Mouse (Mus musculus) ES-Bruce4 (cell line): ENCODE results near the gene Hvcn1. TPM values are rescaled to one million over a fixed set of nuclear protein-coding genes. Genes with fewer than 3 reads are reported as not detected.

Experiments used
- H3K27ac ChIP-seq: 2 replicates; pipeline ENCODE4 v1.5.1; 2012; ENCODE audit warnings: low read length, inconsistent platforms; ENCODE audit not compliant: insufficient read depth
- H3K27me3 ChIP-seq: 2 replicates; pipeline ENCODE4 v1.6.1; 2012; ENCODE audit warnings: mild to moderate bottlenecking, low read length, inconsistent platforms; ENCODE audit not compliant: control insufficient read depth, poor library complexity, insufficient read depth, severe bottlenecking
- H3K36me3 ChIP-seq: 2 replicates; pipeline ENCODE4 v1.6.1; 2012; ENCODE audit warnings: inconsistent platforms, mild to moderate bottlenecking, low read length, moderate library complexity; ENCODE audit not compliant: control insufficient read depth, poor library complexity, insufficient read depth, severe bottlenecking
- H3K4me1 ChIP-seq: one replicate; pipeline ENCODE4 v1.8.1; 2011; ENCODE audit warnings: low read length; ENCODE audit not compliant: control insufficient read depth, insufficient read depth
- H3K4me3 ChIP-seq: 2 replicates; pipeline ENCODE4 v1.5.1; 2011; ENCODE audit warnings: low read depth, mild to moderate bottlenecking, low read length
- H3K9ac ChIP-seq: 2 replicates; pipeline ENCODE4 v1.6.1; 2012; ENCODE audit warnings: low read depth, mild to moderate bottlenecking, inconsistent platforms; ENCODE audit not compliant: poor library complexity, severe bottlenecking
- H3K9me3 ChIP-seq: replicated peaks from 2 replicates; pipeline ENCODE4 v1.6.1; 2012; ENCODE audit warnings: mild to moderate bottlenecking, low read length, inconsistent platforms; ENCODE audit not compliant: control insufficient read depth, poor library complexity, insufficient read depth, severe bottlenecking
- CTCF ChIP-seq: IDR thresholded peaks from one replicate; pipeline ENCODE4 v1.8.1; 2011; ENCODE audit warnings: low read depth, low read length
- EP300 ChIP-seq: IDR thresholded peaks from 2 replicates; pipeline ENCODE4 v1.6.1; 2011; ENCODE audit warnings: low read depth, low read length; ENCODE audit not compliant: insufficient read depth
- POLR2A ChIP-seq: IDR thresholded peaks from one replicate; pipeline ENCODE4 v1.8.1; 2011; ENCODE audit warnings: low read length; ENCODE audit not compliant: insufficient read depth
- polyA plus RNA-seq: library from polyadenylated mRNA; stranded (reverse); fragments of >200 nt; gene quantifications from 2 replicates; pipeline ENCODE4 v1.2.4, GENCODE M21; 2011; ENCODE audit warnings: low read depth; ENCODE audit not compliant: missing spikeins, insufficient read depth, insufficient read length

The Hvcn1 gene
- polyA plus RNA-seq, 1 experiment, result 10.6 TPM

- no peak overlapping the region for H3K4me3 ChIP-seq
- H3K27me3 ChIP-seq, result no peaks in the 10 kb centered on the region
- no peak overlapping the region for H3K27ac ChIP-seq
- H3K36me3 ChIP-seq, result no peaks in the 10 kb centered on the region
- no peak overlapping the region for H3K9ac ChIP-seq
- H3K4me1 ChIP-seq, result peaks cover 5% of the 10 kb centered on the region
- H3K9me3 ChIP-seq, result no peaks in the 10 kb centered on the region
- TF ChIP-seq CTCF, result no peak
- TF ChIP-seq EP300, result no peak
- TF ChIP-seq POLR2A, result no peak
Measured at GRCm38 (mm10) chr5:122278946-122279345, 72.3 kb downstream of the Hvcn1 start.

GRCm38 (mm10) chr5:122279799-122280421 lies 73.3 kb downstream of the Hvcn1 start:
- H3K4me3 ChIP-seq, result no peak overlapping the region
- H3K9ac ChIP-seq, result no peak overlapping the region
- peaks cover 5% of the 10 kb centered on the region for H3K4me1 ChIP-seq
- no peaks in the 10 kb centered on the region for H3K9me3 ChIP-seq
- no peaks in the 10 kb centered on the region for H3K27me3 ChIP-seq
- H3K27ac ChIP-seq, result no peak overlapping the region
- no peaks in the 10 kb centered on the region for H3K36me3 ChIP-seq
- no peak for TF ChIP-seq POLR2A
- TF ChIP-seq CTCF, result no peak
- TF ChIP-seq EP300, result no peak

- no peak overlapping the region for H3K27ac ChIP-seq
- TF ChIP-seq POLR2A, result no peak
- TF ChIP-seq EP300, result no peak
- no peak for TF ChIP-seq CTCF
- no peaks in the 10 kb centered on the region for H3K27me3 ChIP-seq
- no peaks in the 10 kb centered on the region for H3K9me3 ChIP-seq
- no peaks in the 10 kb centered on the region for H3K36me3 ChIP-seq
- H3K9ac ChIP-seq, result peak overlapping the region; percentile 2
- peaks cover 2% of the 10 kb centered on the region for H3K4me1 ChIP-seq
- no peak overlapping the region for H3K4me3 ChIP-seq
Measured at GRCm38 (mm10) chr5:122280422-122280826, 73.8 kb downstream of the Hvcn1 start.

- H3K4me3 ChIP-seq, result no peak overlapping the region
- TF ChIP-seq CTCF (no peak), EP300 (no peak), POLR2A (no peak)
- no peak overlapping the region for H3K27ac ChIP-seq
- H3K9me3 ChIP-seq, result no peaks in the 10 kb centered on the region
- H3K27me3 ChIP-seq, result no peaks in the 10 kb centered on the region
- H3K4me1 ChIP-seq, result peaks cover 2% of the 10 kb centered on the region
- no peaks in the 10 kb centered on the region for H3K36me3 ChIP-seq
- H3K9ac ChIP-seq, result peak overlapping the region; percentile 2
Measured at GRCm38 (mm10) chr5:122280827-122281462, 74.3 kb downstream of the Hvcn1 start.

GRCm38 (mm10) chr5:122283828-122284182 lies 77.2 kb downstream of the Hvcn1 start:
- Histone ChIP-seq H3K27ac (no peak overlapping the region), H3K9ac (no peak overlapping the region), H3K36me3 (peaks cover 6% of the 10 kb centered on the region; the same call in 1 of the 2 replicates), H3K27me3 (no peaks in the 10 kb centered on the region), H3K4me1 (no peaks in the 10 kb centered on the region), H3K9me3 (no peaks in the 10 kb centered on the region), H3K4me3 (no peak overlapping the region)
- TF ChIP-seq EP300, result no peak
- TF ChIP-seq POLR2A, result no peak
- TF ChIP-seq CTCF, result no peak

- H3K4me1 ChIP-seq, result no peaks in the 10 kb centered on the region
- TF ChIP-seq CTCF (no peak), EP300 (no peak), POLR2A (no peak)
- H3K4me3 ChIP-seq, result peak within 1 kb of the TSS; percentile 91
- H3K36me3 ChIP-seq, result peaks cover 6% of the 10 kb centered on the region; the same call in 1 of the 2 replicates
- peak within 1 kb of the TSS; percentile 97 for H3K9ac ChIP-seq
- H3K9me3 ChIP-seq, result no peaks in the 10 kb centered on the region
- no peak within 1 kb of the TSS for H3K27ac ChIP-seq
- no peaks in the 10 kb centered on the region for H3K27me3 ChIP-seq
Measured at GRCm38 (mm10) chr5:122284183-122285028, 77.8 kb downstream of the Hvcn1 start, which contains the start of gene Pptc7. Gene Pptc7 (plus strand): TSS chr5:122284365.
